Mouse (Mus musculus): ENCODE measurements at regions not wholly inside any gene's neighbourhood (a gene's known extent, or its start where the extent isn't known, plus 50 kb on each side); places are given as distances from the start of the nearest gene placed in this dataset.
A peak's percentile ranks its signal among the peaks of the same experiment; 100 is the strongest.

- no peaks in the 10 kb centered on the region for H3K36me3 ChIP-seq (ENCODE audit: control insufficient read depth, insufficient read depth, low read length, poor library complexity, severe bottlenecking)
- no peak for DNase-seq (ENCODE audit: low read depth, low spot score)
- no peaks in the 10 kb centered on the region for H3K27me3 ChIP-seq (ENCODE audit: control insufficient read depth, insufficient read depth, low read length, poor library complexity, severe bottlenecking)
Measured at GRCm38 (mm10) chr14:15603954-15604523, 165.3 kb upstream of the Lrrc3b start.

- no peak for DNase-seq (ENCODE audit: low read depth, low spot score)
- H3K27me3 ChIP-seq (ENCODE audit: control insufficient read depth, insufficient read depth, low read length, poor library complexity, severe bottlenecking), result no peaks in the 10 kb centered on the region
- no peaks in the 10 kb centered on the region for H3K36me3 ChIP-seq (ENCODE audit: control insufficient read depth, insufficient read depth, low read length, poor library complexity, severe bottlenecking)
Measured at GRCm38 (mm10) chr14:15610166-15610565, 171.4 kb upstream of the Lrrc3b start.

GRCm38 (mm10) chr14:15634581-15634980, 195.8 kb upstream of the Lrrc3b start:
- no peak for DNase-seq (ENCODE audit: low read depth, low spot score)
- Histone ChIP-seq H3K36me3 (ENCODE audit: control insufficient read depth, insufficient read depth, low read length, poor library complexity, severe bottlenecking) (no peaks in the 10 kb centered on the region), H3K27me3 (ENCODE audit: control insufficient read depth, insufficient read depth, low read length, poor library complexity, severe bottlenecking) (no peaks in the 10 kb centered on the region)

- DNase-seq (ENCODE audit: low read depth, low spot score), result no peak
- Histone ChIP-seq H3K36me3 (ENCODE audit: control insufficient read depth, insufficient read depth, low read length, poor library complexity, severe bottlenecking) (no peaks in the 10 kb centered on the region), H3K27me3 (ENCODE audit: control insufficient read depth, insufficient read depth, low read length, poor library complexity, severe bottlenecking) (no peaks in the 10 kb centered on the region)
Measured at GRCm38 (mm10) chr14:15637681-15638080, 198.9 kb upstream of the Lrrc3b start.

- H3K36me3 ChIP-seq (ENCODE audit: control insufficient read depth, insufficient read depth, low read length, poor library complexity, severe bottlenecking), result no peaks in the 10 kb centered on the region
- DNase-seq (ENCODE audit: low read depth, low spot score), result no peak
- H3K27me3 ChIP-seq (ENCODE audit: control insufficient read depth, insufficient read depth, low read length, poor library complexity, severe bottlenecking), result no peaks in the 10 kb centered on the region
Measured at GRCm38 (mm10) chr14:15638869-15639268, 200.1 kb upstream of the Lrrc3b start.

- DNase-seq (ENCODE audit: low read depth, low spot score), result no peak
- Histone ChIP-seq H3K27me3 (ENCODE audit: control insufficient read depth, insufficient read depth, low read length, poor library complexity, severe bottlenecking) (no peaks in the 10 kb centered on the region), H3K36me3 (ENCODE audit: control insufficient read depth, insufficient read depth, low read length, poor library complexity, severe bottlenecking) (no peaks in the 10 kb centered on the region)
Measured at GRCm38 (mm10) chr14:15660886-15661285, 222.1 kb upstream of the Lrrc3b start.

- Histone ChIP-seq H3K36me3 (ENCODE audit: control insufficient read depth, insufficient read depth, low read length, poor library complexity, severe bottlenecking) (no peaks in the 10 kb centered on the region), H3K27me3 (ENCODE audit: control insufficient read depth, insufficient read depth, low read length, poor library complexity, severe bottlenecking) (no peaks in the 10 kb centered on the region)
- no peak for DNase-seq (ENCODE audit: low read depth, low spot score)
Measured at GRCm38 (mm10) chr14:15672292-15672691, 233.5 kb upstream of the Lrrc3b start.

GRCm38 (mm10) chr14:15677218-15677617, 238.4 kb upstream of the Lrrc3b start:
- DNase-seq (ENCODE audit: low read depth, low spot score), result peak; percentile 7
- Histone ChIP-seq H3K27me3 (ENCODE audit: control insufficient read depth, insufficient read depth, low read length, poor library complexity, severe bottlenecking) (no peaks in the 10 kb centered on the region), H3K36me3 (ENCODE audit: control insufficient read depth, insufficient read depth, low read length, poor library complexity, severe bottlenecking) (no peaks in the 10 kb centered on the region)

- H3K36me3 ChIP-seq (ENCODE audit: control insufficient read depth, insufficient read depth, low read length, poor library complexity, severe bottlenecking), result no peaks in the 10 kb centered on the region
- no peak for DNase-seq (ENCODE audit: low read depth, low spot score)
- no peaks in the 10 kb centered on the region for H3K27me3 ChIP-seq (ENCODE audit: control insufficient read depth, insufficient read depth, low read length, poor library complexity, severe bottlenecking)
Measured at GRCm38 (mm10) chr14:15679456-15679855, 240.7 kb upstream of the Lrrc3b start.

GRCm38 (mm10) chr14:15698001-15698400, 259.2 kb upstream of the Lrrc3b start:
- Histone ChIP-seq H3K27me3 (ENCODE audit: control insufficient read depth, insufficient read depth, low read length, poor library complexity, severe bottlenecking) (no peaks in the 10 kb centered on the region), H3K36me3 (ENCODE audit: control insufficient read depth, insufficient read depth, low read length, poor library complexity, severe bottlenecking) (no peaks in the 10 kb centered on the region)
- no peak for DNase-seq (ENCODE audit: low read depth, low spot score)

- DNase-seq (ENCODE audit: low read depth, low spot score), result no peak
- Histone ChIP-seq H3K36me3 (ENCODE audit: control insufficient read depth, insufficient read depth, low read length, poor library complexity, severe bottlenecking) (no peaks in the 10 kb centered on the region), H3K27me3 (ENCODE audit: control insufficient read depth, insufficient read depth, low read length, poor library complexity, severe bottlenecking) (no peaks in the 10 kb centered on the region)
Measured at GRCm38 (mm10) chr14:15698607-15699006, 259.8 kb upstream of the Lrrc3b start.

- H3K36me3 ChIP-seq (ENCODE audit: control insufficient read depth, insufficient read depth, low read length, poor library complexity, severe bottlenecking), result no peaks in the 10 kb centered on the region
- DNase-seq (ENCODE audit: low read depth, low spot score), result no peak
- H3K27me3 ChIP-seq (ENCODE audit: control insufficient read depth, insufficient read depth, low read length, poor library complexity, severe bottlenecking), result no peaks in the 10 kb centered on the region
Measured at GRCm38 (mm10) chr14:15722135-15722534, 283.3 kb upstream of the Lrrc3b start.

- peak; percentile 81 for DNase-seq (ENCODE audit: low read depth, low spot score)
- Histone ChIP-seq H3K36me3 (ENCODE audit: control insufficient read depth, insufficient read depth, low read length, poor library complexity, severe bottlenecking) (no peaks in the 10 kb centered on the region), H3K27me3 (ENCODE audit: control insufficient read depth, insufficient read depth, low read length, poor library complexity, severe bottlenecking) (no peaks in the 10 kb centered on the region)
Measured at GRCm38 (mm10) chr14:15746629-15747238, 307.9 kb upstream of the Lrrc3b start.

GRCm38 (mm10) chr14:15769846-15770448, 331.2 kb upstream of the Lrrc3b start:
- peak; percentile 81 for DNase-seq (ENCODE audit: low read depth, low spot score)
- no peaks in the 10 kb centered on the region for H3K27me3 ChIP-seq (ENCODE audit: control insufficient read depth, insufficient read depth, low read length, poor library complexity, severe bottlenecking)

GRCm38 (mm10) chr14:15784727-15785126, 345.9 kb upstream of the Lrrc3b start:
- Histone ChIP-seq H3K27me3 (ENCODE audit: control insufficient read depth, insufficient read depth, low read length, poor library complexity, severe bottlenecking) (no peaks in the 10 kb centered on the region), H3K36me3 (ENCODE audit: control insufficient read depth, insufficient read depth, low read length, poor library complexity, severe bottlenecking) (no peaks in the 10 kb centered on the region)
- peak; percentile 46 for DNase-seq (ENCODE audit: low read depth, low spot score)

More at GRCm38 (mm10) chr14:15769846-15770448, 331.2 kb upstream of the Lrrc3b start:
- no peaks in the 10 kb centered on the region for H3K36me3 ChIP-seq (ENCODE audit: control insufficient read depth, insufficient read depth, low read length, poor library complexity, severe bottlenecking)
